Mouse (Mus musculus) telencephalon, adult 2 months (tissue): ENCODE data around the gene Catsperg1.
"Not testable (repeated sequence)": the region's sequence is repeated elsewhere in the genome, so short reads cannot be mapped to it uniquely, and the experiment has no call there.

Experiments
- DNase-seq: peaks from one replicate; pipeline ENCODE4 v3.0.0-alpha.2; 2011; ENCODE audit warnings: low read depth, low spot score

Catsperg1 gene

GRCm38 (mm10) chr7:29231517-29231916 lies 17.7 kb upstream of the Catsperg1 start:
- DNase-seq = no peak

GRCm38 (mm10) chr7:29230560-29230959 lies 16.7 kb upstream of the Catsperg1 start:
- no peak for DNase-seq

GRCm38 (mm10) chr7:29228202-29228601 lies 14.4 kb upstream of the Catsperg1 start:
- DNase-seq = no peak

- DNase-seq = no peak
Observed at GRCm38 (mm10) chr7:29225520-29225919, 11.7 kb upstream of the Catsperg1 start.

GRCm38 (mm10) chr7:29224756-29225394 lies 11.0 kb upstream of the Catsperg1 start:
- DNase-seq = no peak

- DNase-seq = no peak
Observed at GRCm38 (mm10) chr7:29214846-29215245, 1.0 kb upstream of the Catsperg1 start.

- DNase-seq = no peak
Observed at GRCm38 (mm10) chr7:29214236-29214635, 401 bp upstream of the Catsperg1 start.

- DNase-seq = not testable (repeated sequence)
Observed at GRCm38 (mm10) chr7:29212775-29213560, 867 bp downstream of the Catsperg1 start.

- no peak for DNase-seq
Observed at GRCm38 (mm10) chr7:29212199-29212765, 1.6 kb downstream of the Catsperg1 start.

GRCm38 (mm10) chr7:29211415-29212198 lies 2.2 kb downstream of the Catsperg1 start:
- no peak for DNase-seq

GRCm38 (mm10) chr7:29211013-29211412 lies 2.8 kb downstream of the Catsperg1 start:
- not testable (repeated sequence) for DNase-seq

GRCm38 (mm10) chr7:29202577-29202976 lies 11.3 kb downstream of the Catsperg1 start:
- no peak for DNase-seq

- not testable (repeated sequence) for DNase-seq
Observed at GRCm38 (mm10) chr7:29194230-29194629, 19.6 kb downstream of the Catsperg1 start.

GRCm38 (mm10) chr7:29181323-29181722 lies 32.5 kb downstream of the Catsperg1 start:
- DNase-seq = not testable (repeated sequence)

GRCm38 (mm10) chr7:29180854-29181236 lies 33.0 kb downstream of the Catsperg1 start:
- DNase-seq = no peak

GRCm38 (mm10) chr7:29180077-29180853 lies 33.6 kb downstream of the Catsperg1 start, which contains the start of gene Psmd8:
Gene Psmd8 (minus strand): TSS chr7:29180701.
- peak; percentile 97 for DNase-seq

- DNase-seq = no peak
Observed at GRCm38 (mm10) chr7:29179323-29179722, 34.5 kb downstream of the Catsperg1 start.

- no peak for DNase-seq
Observed at GRCm38 (mm10) chr7:29178106-29178505, 35.7 kb downstream of the Catsperg1 start.

- no peak for DNase-seq
Observed at GRCm38 (mm10) chr7:29172390-29173016, 41.3 kb downstream of the Catsperg1 start.

- no peak for DNase-seq
Observed at GRCm38 (mm10) chr7:29171562-29172097, 42.2 kb downstream of the Catsperg1 start.
